Mouse (Mus musculus): ENCODE data around the gene Olfr954. TPM values are rescaled to one million over a fixed set of nuclear protein-coding genes. Genes with fewer than 3 reads are reported as not detected.

The Olfr954 gene
- polyA plus RNA-seq (2016; fragmentation: Nextera tagmentation; extraction: Ambion mirVana), result not detected in 2 replicates

GRCm38 (mm10) chr9:39456401-39456800 lies at the start of gene Olfr954:
Gene Olfr954, plus strand, starts transcription at chr9:39456701.
- Histone ChIP-seq H3K9ac (no peak within 1 kb of the TSS), H3K36me3 (no peaks in the 10 kb centered on the region), H3K4me2 (no peak within 1 kb of the TSS), H3K27ac (ENCODE audit: poor library complexity, severe bottlenecking) (no peak within 1 kb of the TSS), H3K9me3 (replicated peaks) (no peaks in the 10 kb centered on the region), H3K27me3 (replicated peaks) (no peaks in the 10 kb centered on the region), H3K4me3 (no peak within 1 kb of the TSS), H3K4me1 (replicated peaks) (no peaks in the 10 kb centered on the region)
- ATAC-seq (ENCODE audit: insufficient number of reproducible peaks, low FRiP score), result no peak
- 73% methylated on average over 6 of the region's 6 CpGs for WGBS

- Histone ChIP-seq H3K27ac (ENCODE audit: poor library complexity, severe bottlenecking) (no peak within 1 kb of the TSS), H3K4me1 (replicated peaks) (no peaks in the 10 kb centered on the region)
- ATAC-seq (ENCODE audit: insufficient number of reproducible peaks, low FRiP score), result no peak
Measured at GRCm38 (mm10) chr9:39427048-39427447, 29.5 kb upstream of the Olfr954 start, which contains the start of gene Olfr952. Gene Olfr952, minus strand, starts transcription at chr9:39427148.

GRCm38 (mm10) chr9:39471844-39472243 lies 15.3 kb downstream of the Olfr954 start, which contains the start of gene Olfr955:
Gene Olfr955, minus strand, starts transcription at chr9:39471944.
- 51% methylated on average over 1 of the region's 1 CpGs for WGBS
- no peaks in the 10 kb centered on the region for H3K4me1 ChIP-seq (replicated peaks)
- H3K27ac ChIP-seq (ENCODE audit: poor library complexity, severe bottlenecking), result no peak within 1 kb of the TSS
- H3K36me3 ChIP-seq, result no peaks in the 10 kb centered on the region
- H3K9me3 ChIP-seq (replicated peaks), result no peaks in the 10 kb centered on the region
- H3K9ac ChIP-seq, result no peak within 1 kb of the TSS
- no peaks in the 10 kb centered on the region for H3K27me3 ChIP-seq (replicated peaks)
- no peak within 1 kb of the TSS for H3K4me3 ChIP-seq
- no peak within 1 kb of the TSS for H3K4me2 ChIP-seq
- no peak for ATAC-seq (ENCODE audit: insufficient number of reproducible peaks, low FRiP score)

More at GRCm38 (mm10) chr9:39427048-39427447, 29.5 kb upstream of the Olfr954 start, which contains the start of gene Olfr952:
- Histone ChIP-seq H3K9ac (no peak within 1 kb of the TSS), H3K27me3 (replicated peaks) (no peaks in the 10 kb centered on the region), H3K4me2 (no peak within 1 kb of the TSS), H3K4me3 (no peak within 1 kb of the TSS), H3K36me3 (no peaks in the 10 kb centered on the region), H3K9me3 (replicated peaks) (no peaks in the 10 kb centered on the region)

GRCm38 (mm10) chr9:39493895-39494294 lies 37.4 kb downstream of the Olfr954 start, which contains the start of gene Olfr44:
Gene Olfr44, minus strand, starts transcription at chr9:39493995.
- WGBS, result 84% methylated on average over 2 of the region's 2 CpGs
- Histone ChIP-seq H3K36me3 (no peaks in the 10 kb centered on the region), H3K9me3 (replicated peaks) (no peaks in the 10 kb centered on the region), H3K27ac (ENCODE audit: poor library complexity, severe bottlenecking) (no peak within 1 kb of the TSS), H3K4me1 (replicated peaks) (no peaks in the 10 kb centered on the region), H3K4me3 (no peak within 1 kb of the TSS), H3K27me3 (replicated peaks) (no peaks in the 10 kb centered on the region), H3K9ac (no peak within 1 kb of the TSS), H3K4me2 (no peak within 1 kb of the TSS)
- no peak for ATAC-seq (ENCODE audit: insufficient number of reproducible peaks, low FRiP score)

- Histone ChIP-seq H3K27me3 (replicated peaks) (no peaks in the 10 kb centered on the region), H3K27ac (ENCODE audit: poor library complexity, severe bottlenecking) (no peak overlapping the region), H3K9ac (no peak overlapping the region), H3K36me3 (no peaks in the 10 kb centered on the region), H3K9me3 (replicated peaks) (no peaks in the 10 kb centered on the region), H3K4me3 (no peak overlapping the region), H3K4me2 (no peak overlapping the region), H3K4me1 (replicated peaks) (no peaks in the 10 kb centered on the region)
- ATAC-seq (ENCODE audit: insufficient number of reproducible peaks, low FRiP score), result no peak
- 9% methylated on average over 6 of the region's 6 CpGs for WGBS
Measured at GRCm38 (mm10) chr9:39508998-39509397, 52.5 kb downstream of the Olfr954 start.

- Histone ChIP-seq H3K27ac (ENCODE audit: poor library complexity, severe bottlenecking) (no peak overlapping the region), H3K9me3 (replicated peaks) (no peaks in the 10 kb centered on the region), H3K27me3 (replicated peaks) (no peaks in the 10 kb centered on the region), H3K9ac (no peak overlapping the region), H3K36me3 (no peaks in the 10 kb centered on the region), H3K4me3 (no peak overlapping the region), H3K4me1 (replicated peaks) (no peaks in the 10 kb centered on the region), H3K4me2 (no peak overlapping the region)
- ATAC-seq (ENCODE audit: insufficient number of reproducible peaks, low FRiP score), result no peak
- 71% methylated on average over 9 of the region's 9 CpGs for WGBS
Measured at GRCm38 (mm10) chr9:39509412-39509811, 52.9 kb downstream of the Olfr954 start.

Other genes with a start within 250 kb of the Olfr954 start
- not detected in 2 replicates for gene Olfr1537, start 206.7 kb upstream of the Olfr954 start, polyA plus RNA-seq (2016; fragmentation: Nextera tagmentation; extraction: Ambion mirVana)
- gene Olfr945, start 179.9 kb upstream of the Olfr954 start, polyA plus RNA-seq (2016; fragmentation: Nextera tagmentation; extraction: Ambion mirVana), result not detected in 2 replicates
- gene Olfr948, start 130.7 kb upstream of the Olfr954 start, polyA plus RNA-seq (2016; fragmentation: Nextera tagmentation; extraction: Ambion mirVana), result not detected in 2 replicates
- not detected in 2 replicates for gene Olfr951, start 69.3 kb upstream of the Olfr954 start, polyA plus RNA-seq (2016; fragmentation: Nextera tagmentation; extraction: Ambion mirVana)
- gene Olfr952, start 29.6 kb upstream of the Olfr954 start, polyA plus RNA-seq (2016; fragmentation: Nextera tagmentation; extraction: Ambion mirVana), result not detected in 2 replicates
- not detected in 2 replicates for gene Olfr955, start 15.2 kb downstream of the Olfr954 start, polyA plus RNA-seq (2016; fragmentation: Nextera tagmentation; extraction: Ambion mirVana)
- not detected in 2 replicates for gene Olfr44, start 37.3 kb downstream of the Olfr954 start, polyA plus RNA-seq (2016; fragmentation: Nextera tagmentation; extraction: Ambion mirVana)
- gene Olfr957, start 59.1 kb downstream of the Olfr954 start, polyA plus RNA-seq (2016; fragmentation: Nextera tagmentation; extraction: Ambion mirVana), result not detected in 2 replicates
- gene Olfr958, start 97.4 kb downstream of the Olfr954 start, polyA plus RNA-seq (2016; fragmentation: Nextera tagmentation; extraction: Ambion mirVana), result not detected in 2 replicates
- not detected in 2 replicates for gene Olfr959, start 118.9 kb downstream of the Olfr954 start, polyA plus RNA-seq (2016; fragmentation: Nextera tagmentation; extraction: Ambion mirVana)
- 11.0 and 11.4 TPM in 2 replicates for gene AW551984, start 147.7 kb downstream of the Olfr954 start, polyA plus RNA-seq (2016; fragmentation: Nextera tagmentation; extraction: Ambion mirVana)
- gene Olfr148, start 154.0 kb downstream of the Olfr954 start, polyA plus RNA-seq (2016; fragmentation: Nextera tagmentation; extraction: Ambion mirVana), result not detected in 2 replicates
- not detected in 2 replicates for gene Olfr960, start 164.7 kb downstream of the Olfr954 start, polyA plus RNA-seq (2016; fragmentation: Nextera tagmentation; extraction: Ambion mirVana)
- not detected in 2 replicates for gene Olfr961, start 188.4 kb downstream of the Olfr954 start, polyA plus RNA-seq (2016; fragmentation: Nextera tagmentation; extraction: Ambion mirVana)
- gene Olfr963, start 210.5 kb downstream of the Olfr954 start, polyA plus RNA-seq (2016; fragmentation: Nextera tagmentation; extraction: Ambion mirVana), result not detected in 2 replicates

Measured in heart, embryonic 12.5 days (tissue).